Mouse (Mus musculus) adrenal gland, adult 8-10 months (tissue): ENCODE measurements around the gene Tspan9. TPM values are rescaled to one million over a fixed set of nuclear protein-coding genes. Genes with fewer than 3 reads are reported as not detected.

Experiments used
- DNase-seq: peaks from one replicate; pipeline ENCODE4 v3.0.0; 2022
- total RNA-seq, 4 experiments: library from RNA; stranded (reverse); gene quantifications; 2 replicates each; pipeline ENCODE4 v1.2.4; 2022

Gene Tspan9
- total RNA-seq, 4 experiments from 2014 or later: 47.8 to 65.5 (median 52.4) TPM

DNA sequence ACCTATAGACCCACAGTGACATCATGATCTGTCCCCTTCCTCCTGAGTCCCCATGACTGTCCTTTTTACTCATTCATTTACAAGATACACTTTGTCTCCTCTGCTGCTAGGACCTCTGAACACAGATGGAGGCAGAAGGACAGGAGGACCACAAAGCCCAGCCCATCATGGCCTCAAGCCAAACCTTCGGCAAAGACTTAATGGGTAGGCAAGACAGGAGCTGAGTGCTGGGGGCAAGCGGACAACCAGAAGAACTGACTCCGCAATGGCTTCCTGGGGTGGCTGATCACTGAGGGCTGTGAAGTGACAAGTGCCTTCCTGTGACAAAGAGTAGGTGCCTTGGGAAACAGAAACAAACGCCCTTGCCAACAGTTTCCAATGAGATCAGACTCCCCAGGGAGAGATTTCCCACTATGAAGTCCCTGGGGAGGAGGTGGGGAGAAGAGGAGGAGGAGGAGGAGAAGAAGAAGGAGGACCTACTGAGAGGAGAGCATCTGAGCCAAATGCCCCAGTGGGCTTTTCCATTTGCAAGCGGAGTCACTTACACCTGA is 67.9 kb downstream of the Tspan9 start:
- no peak for DNase-seq

- no peak for DNase-seq
Measured at GRCm38 (mm10) chr6:128070921-128071558, 72.4 kb downstream of the Tspan9 start.

- DNase-seq: no peak
Measured at GRCm38 (mm10) chr6:128070072-128070872, 73.1 kb downstream of the Tspan9 start.

GRCm38 (mm10) chr6:128068144-128068543 is 75.2 kb downstream of the Tspan9 start:
- no peak for DNase-seq

- DNase-seq: no peak
Measured at GRCm38 (mm10) chr6:128065982-128066381, 77.4 kb downstream of the Tspan9 start.

DNA sequence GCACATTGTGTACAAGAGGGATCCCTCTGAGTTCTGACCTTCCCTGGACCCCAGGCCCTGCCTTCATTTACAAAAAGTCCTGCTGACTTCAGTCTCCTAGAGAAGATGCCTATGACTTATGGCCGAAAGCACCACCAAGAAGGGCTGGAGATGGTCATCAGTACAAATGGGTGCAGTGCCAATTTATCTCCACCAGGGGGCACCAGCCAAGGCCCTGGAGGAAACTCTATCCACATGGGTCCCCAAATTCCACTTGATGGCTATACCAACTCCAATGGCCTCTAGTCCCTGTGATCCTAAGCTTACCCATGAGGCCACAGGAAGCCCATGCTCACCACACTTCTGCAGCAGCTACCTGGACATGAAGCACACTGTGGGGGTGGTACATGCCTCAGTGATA is 79.9 kb downstream of the Tspan9 start:
- peak; percentile 35 for DNase-seq

- DNase-seq: no peak
Measured at GRCm38 (mm10) chr6:128062784-128063183, 80.6 kb downstream of the Tspan9 start.

GRCm38 (mm10) chr6:128062216-128062615 is 81.2 kb downstream of the Tspan9 start:
- DNase-seq: no peak

DNA sequence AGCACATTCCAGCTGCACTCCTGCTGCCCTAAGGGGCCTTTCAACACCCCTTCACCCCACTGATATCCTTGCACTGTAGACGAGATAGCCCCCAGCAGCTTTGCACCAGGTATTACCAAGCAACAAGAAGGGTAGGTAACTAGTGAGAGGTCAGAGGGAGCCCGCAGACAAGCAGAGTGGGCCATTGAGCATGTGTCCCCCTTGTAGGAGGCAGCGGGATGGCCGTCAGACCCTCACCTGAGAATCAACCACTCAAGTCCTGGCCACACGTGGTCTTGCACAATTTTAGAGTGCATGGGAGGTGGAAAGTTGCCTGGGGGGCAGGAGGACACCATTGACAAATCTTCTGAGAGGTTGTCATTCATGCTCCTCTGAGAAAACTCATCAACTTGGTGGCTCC is 82.1 kb downstream of the Tspan9 start:
- DNase-seq: no peak

DNA sequence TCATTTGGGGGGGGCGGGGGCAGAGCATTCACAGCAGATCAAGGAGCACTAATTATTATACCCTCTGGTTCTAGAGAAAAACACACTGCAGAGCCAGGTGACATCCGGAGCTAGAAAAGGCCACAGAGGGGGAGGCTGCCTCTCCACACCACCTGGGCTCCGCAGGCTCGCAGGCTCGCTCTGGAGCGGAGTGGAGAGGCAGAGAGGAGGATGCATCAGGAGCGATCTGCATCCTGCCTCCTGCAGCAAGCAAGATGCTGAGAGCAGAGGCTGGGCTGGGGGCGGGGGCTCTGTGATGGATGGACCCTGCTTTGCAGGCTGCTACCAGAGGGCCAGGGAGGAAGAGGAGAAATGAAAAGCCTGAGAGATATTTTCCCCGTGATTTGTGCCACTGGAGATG is 84.8 kb downstream of the Tspan9 start:
- no peak for DNase-seq

DNA sequence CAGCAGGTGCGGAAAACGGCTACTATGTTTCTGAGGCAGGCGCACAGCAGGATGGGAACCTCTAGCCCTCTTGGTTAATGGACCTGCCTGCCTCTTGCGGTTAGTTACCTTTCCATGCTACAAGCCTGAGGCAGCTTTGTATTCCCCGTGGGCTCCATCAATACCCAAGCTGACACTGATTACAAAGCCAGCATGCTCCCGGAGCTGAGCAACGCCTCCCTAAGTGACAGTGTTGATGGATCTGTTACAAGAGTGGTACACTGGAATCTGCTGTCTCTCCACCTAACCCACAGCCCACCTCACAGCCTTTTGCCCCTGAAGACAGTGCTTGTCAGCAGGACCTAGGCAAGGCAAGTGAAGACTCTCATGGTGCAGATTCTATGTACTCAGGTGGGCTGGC is 85.2 kb downstream of the Tspan9 start:
- no peak for DNase-seq

GRCm38 (mm10) chr6:128053000-128053732 is 90.2 kb downstream of the Tspan9 start:
- DNase-seq: no peak

DNA sequence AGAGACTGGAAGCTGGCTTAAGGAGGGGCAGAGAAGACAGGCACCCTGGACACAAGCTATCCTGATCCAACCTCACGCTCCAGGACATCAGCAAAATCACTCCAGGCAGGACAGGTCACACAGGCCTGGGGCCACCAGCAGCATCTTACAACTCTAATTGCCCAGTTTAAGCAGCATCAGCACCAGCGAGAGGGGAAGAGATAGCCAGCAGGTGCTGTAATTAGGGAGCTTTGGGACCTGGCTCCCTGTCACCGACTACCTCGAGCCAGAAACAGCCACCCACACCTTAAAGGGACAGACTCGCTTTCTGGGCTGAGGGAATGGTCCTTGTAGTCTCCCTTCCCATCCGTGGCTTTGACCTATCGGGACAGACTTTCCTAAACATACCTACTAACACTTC is 95.7 kb downstream of the Tspan9 start:
- no peak for DNase-seq

GRCm38 (mm10) chr6:128047239-128047638 is 96.2 kb downstream of the Tspan9 start:
- DNase-seq: no peak

- DNase-seq: no peak
Measured at GRCm38 (mm10) chr6:128046799-128047198, 96.6 kb downstream of the Tspan9 start.

DNA sequence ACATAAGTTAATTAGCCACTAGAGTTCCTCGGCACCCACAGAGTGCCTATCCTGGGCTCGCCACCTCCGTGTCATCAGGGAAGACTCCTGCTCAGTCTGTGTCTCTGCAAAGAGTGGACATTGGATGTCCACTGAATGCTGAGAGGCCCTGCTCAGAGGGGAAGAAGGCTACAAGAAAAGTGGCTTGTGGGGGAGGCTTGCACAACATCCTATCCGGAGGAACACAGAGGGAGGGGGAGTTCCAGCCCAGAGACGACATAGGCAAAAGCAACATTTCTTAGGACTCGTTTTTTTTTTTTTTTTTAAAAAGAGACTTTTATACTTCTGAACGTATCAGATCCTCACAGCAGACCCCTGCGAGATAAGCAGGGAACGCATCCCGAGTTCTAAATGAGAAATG is 98.7 kb downstream of the Tspan9 start:
- DNase-seq: no peak

DNA sequence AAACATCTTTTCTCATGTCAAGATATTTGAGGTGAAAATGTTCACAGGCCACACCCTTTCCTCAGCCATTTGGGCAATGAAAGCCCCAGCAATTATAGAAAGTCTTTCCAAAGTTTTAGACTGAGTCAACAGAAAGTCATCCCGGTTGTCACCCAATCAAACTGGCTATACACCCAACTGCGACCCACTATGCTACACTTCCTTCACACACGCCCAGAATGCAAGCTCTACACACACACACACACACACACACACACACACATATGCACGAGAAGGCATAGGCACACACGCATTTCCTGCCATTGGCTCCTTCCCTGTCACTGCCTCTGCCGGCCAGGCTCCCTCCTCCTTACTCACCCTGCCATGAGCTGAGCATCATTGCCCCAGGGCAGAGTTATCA is 99.9 kb downstream of the Tspan9 start:
- no peak for DNase-seq

DNA sequence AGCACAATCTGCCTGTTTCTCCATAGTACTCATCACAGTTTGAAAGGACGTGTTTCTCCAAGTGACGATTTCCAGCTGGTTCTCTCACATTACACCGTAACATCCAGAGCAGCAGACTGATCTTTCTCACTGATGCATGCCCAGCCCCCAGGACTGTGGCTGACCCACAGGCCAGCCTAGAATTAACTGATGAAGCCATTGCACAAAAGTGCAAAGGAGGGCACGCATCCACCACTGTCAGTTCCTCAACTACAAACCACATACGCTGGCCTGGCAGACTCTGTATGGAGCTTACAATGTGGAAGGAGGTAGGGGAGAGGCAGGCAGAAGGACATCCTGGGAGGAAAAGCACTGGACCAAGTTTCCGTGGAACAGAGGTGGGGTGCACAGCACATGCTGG is 101.6 kb downstream of the Tspan9 start:
- no peak for DNase-seq

DNA sequence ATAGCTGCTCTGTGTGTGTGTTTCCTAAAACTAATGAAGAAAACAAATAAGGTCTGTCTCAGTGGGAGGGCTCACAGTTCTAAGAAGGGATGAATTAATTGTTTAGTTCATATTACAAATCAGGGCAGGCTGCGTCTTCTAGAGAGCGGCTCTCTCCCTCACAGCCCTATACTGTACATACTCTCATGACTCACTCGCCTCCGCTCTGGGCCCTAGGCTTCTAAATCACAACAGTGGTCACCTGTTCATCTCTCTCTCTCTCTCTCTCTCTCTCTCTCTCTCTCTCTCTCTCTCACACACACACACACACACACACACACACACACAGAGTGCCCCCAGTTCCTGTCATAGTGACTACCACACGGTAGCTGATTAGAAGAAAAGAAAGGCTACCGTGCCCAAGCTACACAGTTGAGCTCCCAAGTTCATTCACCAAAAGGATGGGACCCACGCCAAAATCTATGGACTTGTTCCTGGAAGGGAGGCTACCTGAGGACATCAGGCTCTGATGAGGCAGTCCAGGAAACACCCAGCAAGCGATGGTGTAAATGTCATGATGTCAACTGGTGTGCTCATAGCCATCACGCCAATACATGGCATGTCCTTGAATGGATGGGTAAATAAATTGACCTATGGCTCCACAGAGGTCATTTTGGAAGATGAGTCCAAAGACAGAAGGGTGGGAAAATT is 104.2 kb downstream of the Tspan9 start:
- DNase-seq: no peak

GRCm38 (mm10) chr6:128038568-128038967 is 104.8 kb downstream of the Tspan9 start:
- DNase-seq: no peak

DNA sequence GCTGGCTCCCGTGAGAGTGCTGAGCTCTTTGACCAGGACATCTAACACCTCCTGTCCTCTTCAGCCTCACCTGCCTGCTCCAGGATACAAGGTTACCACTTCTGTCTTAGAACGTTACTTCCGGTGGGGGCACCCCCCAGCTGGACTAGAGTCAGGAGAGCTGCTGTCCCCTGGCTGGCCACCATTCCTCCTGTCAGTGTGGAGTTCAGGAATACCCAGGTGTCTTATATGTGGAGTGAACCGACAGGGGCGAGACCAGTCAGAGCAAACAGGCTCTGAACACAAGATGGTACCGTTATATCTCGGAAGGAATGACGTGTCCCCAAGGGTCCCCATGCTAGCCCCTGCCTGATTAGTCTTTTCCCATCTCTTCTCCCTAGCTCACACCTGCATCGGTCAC is 106.8 kb downstream of the Tspan9 start:
- no peak for DNase-seq

- DNase-seq: no peak
Measured at GRCm38 (mm10) chr6:128035930-128036309, 107.5 kb downstream of the Tspan9 start.
